Mouse (Mus musculus): ENCODE measurements at regions not wholly inside any gene's neighbourhood (a gene's known extent, or its start where the extent isn't known, plus 50 kb on each side); places are given as distances from the start of the nearest gene placed in this dataset.

DNA sequence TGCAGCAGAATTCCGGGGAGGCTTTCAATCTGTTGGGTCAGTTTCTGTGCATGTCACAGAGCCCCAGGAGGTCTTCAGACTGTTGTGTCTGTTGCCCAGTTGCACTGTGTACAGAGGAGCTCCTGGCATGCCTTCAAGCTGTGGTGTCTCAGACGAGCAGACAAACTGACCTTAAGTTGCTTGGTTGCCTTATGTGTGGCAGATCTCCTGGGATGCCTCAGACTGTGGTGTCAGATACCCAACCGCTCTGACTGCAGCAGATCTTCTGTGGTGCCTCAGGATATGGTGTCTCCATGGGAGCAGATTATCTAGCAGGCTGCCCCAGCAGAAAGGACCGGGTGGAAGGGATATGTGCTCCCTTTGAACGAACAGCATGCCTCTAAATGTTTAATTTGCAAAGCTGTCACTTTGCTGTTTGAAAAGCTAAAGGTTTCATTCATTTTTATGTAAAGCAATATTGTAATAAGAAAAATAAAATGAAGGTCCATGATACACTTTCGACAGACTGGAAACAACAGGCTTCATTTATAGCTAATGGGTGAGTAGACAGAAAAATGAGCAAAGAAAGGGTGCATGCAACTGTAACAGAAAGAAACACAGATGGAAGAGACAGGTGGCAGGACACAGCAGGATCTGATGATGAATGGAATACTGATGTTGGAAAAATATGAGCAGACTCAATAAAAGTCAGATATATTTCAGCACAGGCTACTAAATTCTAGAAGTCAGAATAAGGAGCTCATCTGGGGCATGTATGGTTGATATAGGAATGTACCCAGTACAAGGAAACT, 1060.0 kb downstream of the Serpinb8 start:
- DNase-seq: peak; percentile 23

DNA sequence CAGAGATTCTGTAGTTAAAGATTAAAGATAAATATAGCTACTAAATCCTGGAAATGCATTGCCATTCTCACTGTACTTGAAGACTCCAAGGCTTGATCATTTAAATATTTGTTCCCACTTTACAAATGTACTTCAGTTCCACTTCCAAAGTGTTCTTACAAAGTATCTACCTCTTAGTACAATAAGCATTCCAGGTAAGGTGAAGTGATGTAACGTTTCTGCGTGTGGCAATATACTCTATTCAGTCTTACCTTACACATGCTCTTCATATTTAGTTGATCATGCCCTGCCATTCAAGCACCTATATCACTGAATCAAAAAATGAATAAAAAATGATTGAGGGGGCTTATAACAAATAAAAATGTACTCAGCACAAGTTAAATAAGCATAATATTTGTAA, 1081.2 kb downstream of the Serpinb8 start:
- DNase-seq: no peak

All from cerebellum, adult 9-10 months (tissue).